In the genomic region with DNA sequence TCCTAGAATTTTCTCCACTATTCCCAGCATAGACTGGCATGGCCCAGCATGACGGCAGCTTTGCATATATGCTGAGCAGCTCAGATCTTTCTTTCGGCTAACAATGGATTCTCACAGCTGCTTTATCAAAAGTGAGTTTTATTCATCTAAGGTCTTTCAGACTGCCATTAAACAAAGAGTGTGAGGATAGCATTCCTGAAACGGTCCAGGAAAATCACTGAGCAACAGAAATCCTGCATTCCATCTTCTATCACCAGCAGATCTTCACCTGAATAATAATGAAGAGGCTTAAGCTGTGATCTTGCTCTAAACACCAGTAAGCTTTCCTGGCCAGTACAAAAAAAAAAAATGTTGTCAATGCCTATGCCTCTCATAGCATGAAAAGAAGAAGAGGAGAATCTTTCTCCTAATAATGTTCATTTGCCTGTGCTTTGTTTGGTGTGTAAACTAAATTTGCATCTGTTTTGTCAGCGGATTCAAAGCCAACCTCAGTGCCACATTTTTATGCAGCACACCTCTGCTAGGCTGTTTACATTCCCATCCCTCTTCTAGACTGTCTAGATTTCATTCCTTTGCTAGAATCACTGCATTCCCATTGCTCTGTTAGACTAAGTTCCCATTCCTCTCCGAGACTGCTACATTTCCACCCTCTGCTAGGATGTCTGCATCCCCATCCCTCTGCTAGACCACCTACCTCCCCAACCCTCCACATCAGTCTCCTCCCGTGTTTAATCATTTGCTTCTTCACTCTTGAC, we compare ENCODE assay signal across 20 mouse cellular contexts. TPM values are rescaled to one million over a fixed set of nuclear protein-coding genes. Genes with fewer than 3 reads are reported as not detected.
DNase-seq lines count a peak whose midpoint lies in the region; ATAC-seq lines count a peak whose summit lies in the region.
"Had no signal": no experiment of that assay in that cellular context is flagged by ENCODE, and none has a peak within 500 bp of the region (broad histone marks: within the 10 kb centered on the region; RNA-seq: fewer than 3 reads in every experiment).

No protein-coding gene starts in this region.

- no peaks in the 10 kb centered on the region for H3K4me1 ChIP-seq in neural tube, embryonic 11.5 days (ENCODE audit: control insufficient read depth, insufficient read depth, low read length)
- no peaks in the 10 kb centered on the region for H3K4me1 ChIP-seq in hindbrain, embryonic 11.5 days (replicated peaks; ENCODE audit: control insufficient read depth, insufficient read depth, low read length)
- peaks cover 18% of the 10 kb centered on the region for H3K4me1 ChIP-seq in midbrain, embryonic 10.5 days
- H3K4me1 ChIP-seq in neural tube, embryonic 13.5 days (replicated peaks): no peaks in the 10 kb centered on the region; the same call in 1 of the 2 replicates
- H3K4me1 ChIP-seq in liver, embryonic 12.5 days: no peaks in the 10 kb centered on the region
- H3K4me1 ChIP-seq in heart, embryonic 12.5 days (replicated peaks): no peaks in the 10 kb centered on the region
- H3K4me1 ChIP-seq: embryonic facial prominence, embryonic 12.5 days had no signal

- H3K36me3 ChIP-seq in neural tube, embryonic 11.5 days (ENCODE audit: control insufficient read depth, insufficient read depth, low read length): no peaks in the 10 kb centered on the region
- H3K36me3 ChIP-seq in hindbrain, embryonic 11.5 days (ENCODE audit: control insufficient read depth, insufficient read depth, low read length): no peaks in the 10 kb centered on the region
- H3K36me3 ChIP-seq in midbrain, embryonic 10.5 days: no peaks in the 10 kb centered on the region
- no peaks in the 10 kb centered on the region for H3K36me3 ChIP-seq in neural tube, embryonic 13.5 days
- no peaks in the 10 kb centered on the region for H3K36me3 ChIP-seq in liver, embryonic 12.5 days
- H3K36me3 ChIP-seq in heart, embryonic 12.5 days: no peaks in the 10 kb centered on the region
- H3K36me3 ChIP-seq: embryonic facial prominence, embryonic 12.5 days had no signal

- WGBS in neural tube, embryonic 11.5 days: 42% methylated on average over 6 of the region's 6 CpGs
- 20% methylated on average over 6 of the region's 6 CpGs for WGBS in hindbrain, embryonic 11.5 days
- 37% methylated on average over 6 of the region's 6 CpGs for whole genome bisulfite sequencing in midbrain, embryonic 10.5 days
- WGBS in neural tube, embryonic 13.5 days: 28% methylated on average over 6 of the region's 6 CpGs
- 36% methylated on average over 6 of the region's 6 CpGs for WGBS in liver, embryonic 12.5 days (ENCODE audit: insufficient replicate concordance)
- WGBS in heart, embryonic 12.5 days: 53% methylated on average over 6 of the region's 6 CpGs

- H3K4me3 ChIP-seq in neural tube, embryonic 11.5 days (ENCODE audit: low read depth, low read length): no peak overlapping the region
- H3K4me3 ChIP-seq in hindbrain, embryonic 11.5 days (ENCODE audit: low read depth, low read length): no peak overlapping the region
- no peak overlapping the region for H3K4me3 ChIP-seq in midbrain, embryonic 10.5 days
- H3K4me3 ChIP-seq in neural tube, embryonic 13.5 days: no peak overlapping the region
- H3K4me3 ChIP-seq in liver, embryonic 12.5 days: no peak overlapping the region
- no peak overlapping the region for H3K4me3 ChIP-seq in heart, embryonic 12.5 days
- H3K4me3 ChIP-seq: embryonic facial prominence, embryonic 12.5 days had no signal

- H3K9ac ChIP-seq in neural tube, embryonic 11.5 days (ENCODE audit: low read length): no peak overlapping the region
- H3K9ac ChIP-seq in hindbrain, embryonic 11.5 days (ENCODE audit: low read depth, low read length): no peak overlapping the region
- H3K9ac ChIP-seq in neural tube, embryonic 13.5 days: no peak overlapping the region
- H3K9ac ChIP-seq in liver, embryonic 12.5 days: no peak overlapping the region
- no peak overlapping the region for H3K9ac ChIP-seq in heart, embryonic 12.5 days
- H3K9ac ChIP-seq: embryonic facial prominence, embryonic 12.5 days had no signal

- H3K27me3 ChIP-seq in neural tube, embryonic 11.5 days (ENCODE audit: control insufficient read depth, insufficient read depth, low read length): no peaks in the 10 kb centered on the region
- H3K27me3 ChIP-seq in hindbrain, embryonic 11.5 days (ENCODE audit: control insufficient read depth, insufficient read depth, low read length): no peaks in the 10 kb centered on the region
- H3K27me3 ChIP-seq in midbrain, embryonic 10.5 days (ENCODE audit: low read depth, poor library complexity, severe bottlenecking): no peaks in the 10 kb centered on the region
- H3K27me3 ChIP-seq in neural tube, embryonic 13.5 days: no peaks in the 10 kb centered on the region
- no peaks in the 10 kb centered on the region for H3K27me3 ChIP-seq in liver, embryonic 12.5 days (replicated peaks)
- H3K27me3 ChIP-seq in heart, embryonic 12.5 days (replicated peaks): no peaks in the 10 kb centered on the region
- H3K27me3 ChIP-seq: embryonic facial prominence, embryonic 12.5 days; Patski had no signal

- no peaks in the 10 kb centered on the region for H3K9me3 ChIP-seq in neural tube, embryonic 11.5 days (ENCODE audit: control insufficient read depth, low read length)
- H3K9me3 ChIP-seq in hindbrain, embryonic 11.5 days (ENCODE audit: control insufficient read depth, low read length): no peaks in the 10 kb centered on the region
- H3K9me3 ChIP-seq in midbrain, embryonic 10.5 days (replicated peaks): no peaks in the 10 kb centered on the region
- no peaks in the 10 kb centered on the region for H3K9me3 ChIP-seq in neural tube, embryonic 13.5 days
- H3K9me3 ChIP-seq in liver, embryonic 12.5 days (replicated peaks): no peaks in the 10 kb centered on the region
- H3K9me3 ChIP-seq in heart, embryonic 12.5 days (replicated peaks): 0 out of 2 replicates have a peak, but pooled peaks cover 3% of the 10 kb centered on the region
- H3K9me3 ChIP-seq: embryonic facial prominence, embryonic 12.5 days had no signal

- H3K4me2 ChIP-seq in neural tube, embryonic 11.5 days (ENCODE audit: low read depth): no peak overlapping the region
- no peak overlapping the region for H3K4me2 ChIP-seq in hindbrain, embryonic 11.5 days (replicated peaks; ENCODE audit: low read depth, low read length)
- H3K4me2 ChIP-seq in neural tube, embryonic 13.5 days: no peak overlapping the region
- no peak overlapping the region for H3K4me2 ChIP-seq in liver, embryonic 12.5 days
- H3K4me2 ChIP-seq in heart, embryonic 12.5 days: no peak overlapping the region
- H3K4me2 ChIP-seq: embryonic facial prominence, embryonic 12.5 days had no signal

- no peak overlapping the region for H3K27ac ChIP-seq in neural tube, embryonic 11.5 days (ENCODE audit: low read depth, low read length)
- no peak overlapping the region for H3K27ac ChIP-seq in hindbrain, embryonic 11.5 days (ENCODE audit: low read depth, low read length)
- H3K27ac ChIP-seq in midbrain, embryonic 10.5 days (replicated peaks): peak overlapping the region; percentile 77
- H3K27ac ChIP-seq in neural tube, embryonic 13.5 days (replicated peaks): no peak overlapping the region
- no peak overlapping the region for H3K27ac ChIP-seq in liver, embryonic 12.5 days
- H3K27ac ChIP-seq in heart, embryonic 12.5 days (ENCODE audit: poor library complexity, severe bottlenecking): no peak overlapping the region
- H3K27ac ChIP-seq: embryonic facial prominence, embryonic 12.5 days had no signal

- peak; percentile 74 for ATAC-seq in neural tube, embryonic 11.5 days (ENCODE audit: insufficient read depth, low FRiP score, low TSS enrichment)
- peak; percentile 88 for ATAC-seq in hindbrain, embryonic 11.5 days (ENCODE audit: low FRiP score)
- peak; percentile 50; the same call in 1 of the 2 replicates for ATAC-seq in neural tube, embryonic 13.5 days (ENCODE audit: low read depth)
- no peak for ATAC-seq in liver, embryonic 12.5 days
- ATAC-seq in heart, embryonic 12.5 days (ENCODE audit: insufficient number of reproducible peaks, low FRiP score): no peak
- ATAC-seq: Patski had no signal

- DNase-seq in neural tube, embryonic 11.5 days (ENCODE audit: low spot score): no peak
- no peak for DNase-seq in neural tube, embryonic 10.5 days (ENCODE audit: extremely low spot score, low spot score)
- peak; percentile 41 for DNase-seq in hindbrain, embryonic 11.5 days (ENCODE audit: low spot score)
- no peak for DNase-seq in midbrain, embryonic 10.5 days (ENCODE audit: low spot score)
- no peak for DNase-seq in urinary bladder, adult 2 months (ENCODE audit: low spot score)
- DNase-seq: cerebellum, adult 9-11 months; heart, adult 18-20 months; kidney, adult 9 months; kidney, postnatal 4 days; lung, postnatal 14 days; retina, postnatal 1 day; thymus, postnatal 36 days had no signal

RNA-seq across cellular contexts. Expression of gene Grm1, which starts 56.2 kb away (rescaled TPM):
- not detected in 2 replicates for polyA plus RNA-seq in neural tube, embryonic 11.5 days (2014; fragmentation: Nextera tagmentation; extraction: Ambion mirVana)
- not detected in 2 replicates for polyA plus RNA-seq in hindbrain, embryonic 11.5 days (2014; fragmentation: Nextera tagmentation; extraction: Ambion mirVana)
- polyA plus RNA-seq in midbrain, embryonic 10.5 days (2016; fragmentation: Nextera tagmentation; extraction: Ambion mirVana): 0.01 and 0.09 TPM in 2 replicates
- 1.7 TPM in 2 replicates for polyA plus RNA-seq in neural tube, embryonic 13.5 days (2015; fragmentation: Nextera tagmentation; extraction: Ambion mirVana)
- not detected in 2 replicates for polyA plus RNA-seq in urinary bladder, adult 2 months (2012; rRNA removed)
- polyA plus RNA-seq in liver, embryonic 12.5 days (2016; fragmentation: Nextera tagmentation; extraction: Ambion mirVana): not detected in 2 replicates
- 0.09 and 0.12 TPM in 2 replicates for polyA plus RNA-seq in heart, embryonic 12.5 days (2016; fragmentation: Nextera tagmentation; extraction: Ambion mirVana)
- polyA plus RNA-seq: C2C12; intestine, embryonic 14.5 days; liver, embryonic 16.5 days; Patski had no signal

Comparison
In these comparisons a context has a peak if more than half of its experiments do, and no peak if none do; other contexts are left out.
1. ATAC-seq: peak in neural tube, embryonic 11.5 days (single experiment), hindbrain, embryonic 11.5 days (single experiment) and neural tube, embryonic 13.5 days (single experiment); none in liver, embryonic 12.5 days (single experiment) and heart, embryonic 12.5 days (single experiment).